Mouse (Mus musculus) cerebellum, postnatal 14 days (tissue): ENCODE data around the gene Thg1l.
A peak's percentile ranks its signal among the peaks of the same experiment; 100 is the strongest.

Experiments used
- DNase-seq, 2 experiments: peaks; one replicate each; pipeline ENCODE4 v3.0.0; 2021; ENCODE audit warnings: mixed read lengths in 2 of 2

Gene Thg1l

DNA sequence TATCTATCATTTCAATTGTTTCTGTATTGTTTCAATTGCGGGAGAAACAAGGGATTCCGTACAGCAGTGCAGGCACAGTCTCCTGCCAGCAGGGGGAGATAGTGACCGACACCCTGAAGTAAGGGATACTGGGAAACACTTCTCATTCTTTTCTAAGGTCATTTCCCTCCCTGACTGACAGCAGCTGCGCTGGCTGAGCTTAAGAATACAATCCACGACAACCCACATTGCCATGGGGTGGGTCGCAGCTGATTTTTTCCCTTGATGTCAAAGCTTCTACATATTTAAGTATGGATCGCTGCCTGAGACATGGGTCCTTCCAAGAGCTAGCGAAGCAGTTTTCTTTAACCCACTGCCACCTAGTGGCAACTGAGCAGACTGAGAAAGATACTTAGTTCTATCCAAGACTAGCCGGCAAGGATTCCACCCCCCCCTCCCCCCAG lies 28.6 kb downstream of the Thg1l start:
- peak; percentile 85 to 87 for DNase-seq

DNA sequence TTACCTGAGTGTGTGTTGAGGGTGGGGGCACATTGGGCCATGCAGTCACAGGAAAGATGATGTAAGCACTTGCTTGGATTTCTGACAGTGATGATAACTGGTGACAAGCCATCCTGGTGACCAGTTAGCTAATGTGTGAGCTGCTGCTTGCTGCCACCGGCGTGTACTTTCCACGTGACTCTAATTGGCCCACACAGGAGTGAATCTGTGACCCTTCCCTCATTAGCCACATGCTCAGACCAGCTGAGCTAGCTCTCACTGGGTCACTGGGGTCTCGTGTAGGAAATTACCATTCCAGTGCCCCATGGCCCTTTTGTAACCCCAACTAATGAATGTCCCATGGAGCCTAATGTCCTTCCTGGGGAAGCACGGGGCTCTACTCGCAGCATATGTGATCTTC lies 29.9 kb downstream of the Thg1l start:
- DNase-seq: no peak

GRCm38 (mm10) chr11:45921480-45921898 lies 33.8 kb downstream of the Thg1l start:
- no peak for DNase-seq

GRCm38 (mm10) chr11:45921026-45921425 lies 34.3 kb downstream of the Thg1l start:
- DNase-seq: no peak

DNA sequence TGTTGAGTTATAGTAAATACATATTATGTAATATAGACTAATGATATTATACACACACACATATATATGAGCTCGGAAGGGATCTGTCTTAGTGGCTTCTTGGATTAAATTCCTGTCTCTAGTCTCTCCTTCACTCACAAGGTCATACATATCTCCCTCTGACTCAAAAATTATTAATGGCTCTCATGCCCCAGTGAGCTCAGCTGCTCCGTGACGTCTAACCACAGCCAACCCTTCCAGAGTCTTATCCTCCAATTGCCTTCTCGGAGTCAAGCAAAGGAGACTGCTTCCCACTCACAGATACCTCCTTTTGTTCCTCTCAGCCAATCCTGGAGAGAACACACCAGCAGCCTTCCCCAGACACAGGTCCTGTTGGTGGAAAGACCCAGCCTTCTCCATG lies 36.5 kb downstream of the Thg1l start:
- no peak for DNase-seq

DNA sequence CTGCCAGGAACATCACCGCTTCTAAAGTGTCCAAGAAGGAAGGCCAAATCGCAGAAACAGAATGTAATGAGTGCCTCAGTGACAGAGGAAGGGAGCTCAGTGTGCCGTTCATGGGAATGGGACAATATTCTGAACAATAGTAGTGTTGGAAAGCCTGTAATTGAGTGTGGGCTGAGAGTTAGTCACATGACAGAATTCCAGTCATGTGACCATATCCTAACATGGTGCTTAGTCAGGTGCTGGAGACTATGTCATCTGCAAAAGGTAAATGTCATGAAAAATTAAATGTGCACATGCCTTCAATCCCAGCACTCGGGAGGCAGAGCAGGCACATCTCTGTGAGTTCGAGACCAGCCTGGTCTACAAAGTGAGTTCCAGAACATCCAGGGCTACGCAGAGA lies 37.3 kb downstream of the Thg1l start:
- DNase-seq: no peak

DNA sequence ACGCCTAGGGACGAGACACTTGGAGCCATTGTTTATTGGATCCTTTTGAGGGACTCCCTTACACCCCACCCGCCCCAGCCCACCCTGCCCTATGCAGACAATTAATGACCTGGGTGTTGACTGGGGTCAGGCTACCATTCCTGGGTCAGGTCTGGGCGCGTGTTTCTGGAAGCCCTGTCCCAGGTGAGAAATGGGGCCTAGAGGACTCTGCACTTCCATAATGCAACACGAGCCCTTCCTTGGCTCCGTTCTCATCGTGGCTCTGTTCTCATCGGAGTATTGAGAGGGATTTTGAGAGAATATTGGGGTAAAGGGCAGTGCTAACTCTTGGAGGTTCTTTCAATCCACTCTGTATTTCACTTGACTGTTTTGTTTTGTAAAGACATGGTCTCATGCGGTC lies 39.1 kb downstream of the Thg1l start:
- DNase-seq: no peak

- DNase-seq: no peak
Observed at GRCm38 (mm10) chr11:45910701-45911100, 44.6 kb downstream of the Thg1l start.

DNA sequence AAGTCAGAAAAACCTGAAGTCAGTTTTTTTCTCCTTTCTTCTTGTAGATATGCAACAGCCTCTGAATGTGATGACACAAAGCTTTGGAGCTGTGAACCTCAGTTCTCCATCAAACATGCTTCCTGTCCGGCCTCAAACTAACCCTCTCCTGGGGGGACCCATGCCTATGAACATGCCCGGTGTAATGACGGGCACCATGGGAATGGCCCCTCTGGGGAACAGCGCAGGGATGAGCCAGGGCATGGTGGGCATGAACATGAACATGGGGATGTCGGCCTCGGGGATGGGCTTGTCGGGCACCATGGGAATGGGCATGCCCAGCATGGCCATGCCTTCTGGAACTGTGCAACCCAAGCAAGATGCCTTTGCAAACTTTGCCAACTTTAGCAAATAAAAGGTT lies 46.4 kb downstream of the Thg1l start:
- no peak for DNase-seq

DNA sequence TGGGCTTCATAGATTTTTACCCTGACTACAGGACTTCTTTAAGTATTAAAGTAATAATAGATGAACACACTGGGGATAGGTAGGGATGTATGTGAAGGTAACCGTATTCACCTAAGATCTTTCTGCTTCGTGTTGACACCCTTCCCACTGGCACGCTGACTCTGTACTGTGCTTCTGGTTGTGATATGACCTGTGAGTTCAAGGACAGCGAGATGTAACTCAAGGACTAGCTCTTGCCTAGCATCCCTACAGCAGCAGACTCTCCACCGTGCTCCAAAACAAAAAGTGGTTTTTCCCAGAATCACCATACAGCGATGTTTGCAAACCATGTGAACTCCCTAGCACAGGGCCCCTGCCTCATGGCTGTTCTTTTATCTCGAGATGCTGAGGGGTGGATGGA lies 47.2 kb downstream of the Thg1l start:
- DNase-seq: no peak

DNA sequence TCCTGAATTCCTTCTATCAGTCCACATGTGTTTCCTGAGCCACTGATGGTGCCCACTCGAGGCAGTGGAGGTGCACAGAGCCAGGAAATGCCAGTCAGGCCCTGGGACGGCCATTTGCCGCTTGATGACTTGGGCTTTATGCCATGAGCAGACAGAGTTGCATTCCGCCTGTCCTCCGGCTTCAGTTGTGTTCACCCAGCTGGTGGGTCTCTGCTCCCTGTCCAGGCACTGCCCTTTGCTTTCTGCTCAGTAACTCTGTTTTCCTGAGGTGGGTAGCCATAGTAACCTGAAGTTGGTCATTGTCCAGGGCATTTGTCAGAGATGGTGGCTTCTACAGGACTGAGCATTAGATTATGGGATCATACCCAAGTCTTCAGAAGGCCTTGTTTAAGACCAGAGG lies 48.0 kb downstream of the Thg1l start:
- no peak for DNase-seq

- no peak for DNase-seq
Observed at GRCm38 (mm10) chr11:45906109-45906786, 49.0 kb downstream of the Thg1l start.

GRCm38 (mm10) chr11:45900233-45901015 lies 54.9 kb downstream of the Thg1l start:
- DNase-seq: no peak

DNA sequence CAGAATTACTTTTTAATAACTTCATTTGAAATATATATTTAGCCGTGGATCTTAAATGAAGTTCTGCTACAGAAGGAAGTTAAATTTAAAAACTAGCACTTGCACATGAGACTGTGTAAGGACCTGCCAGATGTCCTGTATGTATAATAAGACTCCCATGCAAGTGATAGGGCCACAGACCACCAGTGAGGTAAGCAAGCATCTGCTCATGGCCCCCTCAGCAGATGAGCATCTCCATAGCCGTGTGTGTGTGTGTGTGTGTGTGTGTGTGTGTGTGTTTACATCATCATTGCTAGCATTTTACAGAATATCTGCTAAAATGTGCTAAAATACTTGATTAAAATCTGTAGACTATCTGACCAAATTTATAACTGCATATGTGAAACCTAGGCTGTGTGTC lies 57.9 kb downstream of the Thg1l start:
- no peak for DNase-seq
